Mouse (Mus musculus) hindbrain, postnatal 0 days (tissue): ENCODE data around the gene Colq. TPM values are rescaled to one million over a fixed set of nuclear protein-coding genes. Genes with fewer than 3 reads are reported as not detected.

Source experiments
- ATAC-seq: fragments of 200-750 bp; cut with Nextera tagmentation; 2 replicates; pipeline ENCODE4 v1.8.0; 2017; ENCODE audit warnings: mild to moderate bottlenecking, moderate TSS enrichment, moderate library complexity
- DNase-seq: peaks from one replicate; pipeline ENCODE4 v3.0.0-alpha.2; 2015; ENCODE audit warnings: low spot score
- H3K27ac ChIP-seq: fragments of 300-500 bp; sonication (generic); 2 replicates; pipeline ENCODE4 v1.5.1; 2014; ENCODE audit warnings: mild to moderate bottlenecking
- H3K27me3 ChIP-seq: fragments of 300-500 bp; sonication (generic); 2 replicates; pipeline ENCODE4 v1.6.1; 2014; ENCODE audit warnings: low read length, mixed read lengths; ENCODE audit not compliant: insufficient read depth
- H3K36me3 ChIP-seq: fragments of 300-500 bp; sonication (generic); 2 replicates; pipeline ENCODE4 v1.6.1; 2014; ENCODE audit warnings: low read length, mixed read lengths; ENCODE audit not compliant: insufficient read depth
- H3K4me1 ChIP-seq: fragments of 300-500 bp; sonication (generic); 2 replicates; pipeline ENCODE4 v1.6.1; 2014; ENCODE audit warnings: antibody characterized with exemption, low read length, mixed read lengths; ENCODE audit not compliant: insufficient read depth
- H3K4me2 ChIP-seq: fragments of 300-500 bp; sonication (generic); 2 replicates; pipeline ENCODE4 v1.6.1; 2014; ENCODE audit warnings: low read depth, mild to moderate bottlenecking, low read length, moderate library complexity, mixed read lengths
- H3K4me3 ChIP-seq: fragments of 300-500 bp; sonication (generic); 2 replicates; pipeline ENCODE4 v1.5.1; 2014; ENCODE audit warnings: low read length
- H3K9ac ChIP-seq: fragments of 300-500 bp; sonication (generic); replicated peaks from 2 replicates; pipeline ENCODE4 v1.6.1; 2014; ENCODE audit warnings: mild to moderate bottlenecking, low read length, moderate library complexity, mixed read lengths
- H3K9me3 ChIP-seq: fragments of 300-500 bp; sonication (generic); 2 replicates; pipeline ENCODE4 v1.6.1; 2016; ENCODE audit warnings: low read length, mixed read lengths
- CTCF ChIP-seq: IDR thresholded peaks from 2 replicates; pipeline ENCODE4 v1.5.1; 2016; ENCODE audit warnings: antibody characterized with exemption, control low read depth, low read depth
- WGBS: fragments of 180-500 bp; shearing (Covaris S2); extraction: QIAGEN DNeasy Blood & Tissue Kit; methylation state at CpG from one replicate; pipeline ENCODE4 v1.1.7; 2014; 5-methylcytosine and 5-hydroxymethylcytosine counted together
- polyA plus RNA-seq: library from polyadenylated mRNA; unstranded; fragments of >200 nt; fragmentation: Nextera tagmentation; extraction: Ambion mirVana; gene quantifications from 2 replicates; pipeline ENCODE4 v1.2.1, GENCODE M21; 2015
- total RNA-seq: library from RNA; depleted of rRNA; stranded (reverse); fragments of >200 nt; gene quantifications from 2 replicates; pipeline ENCODE4 v1.2.3, GENCODE M21; 2014

The Colq gene
- total and polyA plus RNA-seq, 2 experiments from 2014 or later = 0.63 to 0.80 TPM

DNA sequence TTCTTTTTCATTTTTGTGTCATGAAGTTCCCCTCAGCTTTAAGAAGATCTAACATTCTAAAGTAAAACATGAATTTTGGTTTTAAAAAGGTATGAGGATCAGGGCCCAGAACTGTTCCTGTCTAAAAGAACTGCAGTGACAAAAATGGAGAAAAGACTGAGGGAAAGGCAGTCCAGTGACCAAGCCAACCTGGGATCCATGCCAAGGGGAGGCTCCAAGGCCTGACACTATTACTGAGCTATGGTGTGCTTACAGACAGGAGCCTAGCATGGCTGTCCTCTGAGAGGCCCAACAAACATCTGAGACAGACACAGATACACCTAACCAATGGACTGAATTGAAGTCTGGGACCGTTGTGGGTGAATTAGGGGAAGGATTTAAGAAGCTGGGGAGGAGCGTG lies 81.2 kb downstream of the Colq start:
- 96% methylated on average over 2 of the region's 2 CpGs for WGBS
- Histone ChIP-seq H3K4me2 (no peak overlapping the region), H3K4me1 (no peaks in the 10 kb centered on the region), H3K27ac (no peak overlapping the region), H3K9me3 (no peaks in the 10 kb centered on the region), H3K27me3 (no peaks in the 10 kb centered on the region), H3K36me3 (peaks cover 42% of the 10 kb centered on the region), H3K4me3 (no peak overlapping the region), H3K9ac (no peak overlapping the region)
- peak; percentile 49 for DNase-seq
- no peak for ATAC-seq
- TF ChIP-seq CTCF = no peak

DNA sequence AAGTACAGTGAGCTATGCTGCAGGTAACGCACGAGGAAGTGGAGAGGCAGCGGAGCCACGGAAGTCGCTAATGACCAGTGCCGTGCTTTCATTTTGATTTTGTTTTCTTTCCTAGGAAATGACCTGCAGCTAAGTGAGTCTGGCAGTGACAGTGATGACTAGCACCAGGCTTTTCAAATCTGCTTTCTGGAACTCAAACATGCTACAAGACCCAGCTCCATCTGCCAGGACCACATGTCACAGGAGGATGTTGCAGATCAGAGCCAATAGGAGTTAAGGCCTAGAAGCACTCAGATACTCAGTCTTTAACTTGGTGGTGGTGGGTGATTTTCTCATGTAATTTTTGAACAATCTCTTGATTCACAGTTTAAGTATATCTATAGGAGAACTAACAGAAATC lies 84.7 kb downstream of the Colq start:
- no peak for TF ChIP-seq CTCF
- Histone ChIP-seq H3K9me3 (no peaks in the 10 kb centered on the region), H3K27ac (no peak overlapping the region), H3K4me2 (no peak overlapping the region), H3K27me3 (no peaks in the 10 kb centered on the region), H3K36me3 (peaks cover 70% of the 10 kb centered on the region), H3K4me1 (no peaks in the 10 kb centered on the region), H3K4me3 (no peak overlapping the region), H3K9ac (no peak overlapping the region)
- no peak for DNase-seq
- WGBS = 95% methylated on average over 6 of the region's 6 CpGs
- no peak for ATAC-seq

DNA sequence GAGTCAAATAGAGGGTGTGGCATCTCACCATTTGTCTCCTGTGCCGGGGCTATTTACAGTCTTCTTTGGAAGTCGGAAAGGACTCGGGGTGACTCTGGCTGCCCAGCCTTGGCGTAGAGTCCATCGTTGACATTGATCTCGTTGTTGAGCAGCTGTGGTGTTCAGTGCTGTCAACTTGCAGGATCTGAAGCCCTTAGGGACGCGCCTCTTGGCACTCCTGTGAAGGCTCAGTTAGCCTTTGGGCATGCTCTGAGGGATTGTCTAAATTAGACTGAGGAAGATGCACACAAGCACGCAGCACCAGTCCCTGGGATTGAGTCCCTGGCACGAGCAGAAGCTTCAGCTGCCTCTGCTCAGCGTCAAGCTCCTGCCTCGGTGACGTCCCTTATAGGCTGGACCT lies 87.7 kb downstream of the Colq start:
- H3K9ac ChIP-seq = no peak overlapping the region
- no peak for ATAC-seq
- TF ChIP-seq CTCF = no peak
- no peaks in the 10 kb centered on the region for H3K9me3 ChIP-seq
- H3K36me3 ChIP-seq = peaks cover 62% of the 10 kb centered on the region
- no peaks in the 10 kb centered on the region for H3K27me3 ChIP-seq
- WGBS = 89% methylated on average over 13 of the region's 13 CpGs
- H3K4me2 ChIP-seq = no peak overlapping the region
- no peak overlapping the region for H3K4me3 ChIP-seq
- H3K4me1 ChIP-seq = no peaks in the 10 kb centered on the region
- no peak for DNase-seq
- no peak overlapping the region for H3K27ac ChIP-seq

GRCm38 (mm10) chr14:31499526-31499925 lies 91.6 kb downstream of the Colq start:
- Histone ChIP-seq H3K4me1 (peaks cover 11% of the 10 kb centered on the region), H3K36me3 (peaks cover 31% of the 10 kb centered on the region), H3K9me3 (no peaks in the 10 kb centered on the region), H3K27ac (no peak overlapping the region), H3K27me3 (no peaks in the 10 kb centered on the region), H3K9ac (no peak overlapping the region), H3K4me3 (no peak overlapping the region), H3K4me2 (no peak overlapping the region)
- WGBS = 85% methylated on average over 1 of the region's 1 CpGs
- ATAC-seq = no peak
- no peak for TF ChIP-seq CTCF
- no peak for DNase-seq

DNA sequence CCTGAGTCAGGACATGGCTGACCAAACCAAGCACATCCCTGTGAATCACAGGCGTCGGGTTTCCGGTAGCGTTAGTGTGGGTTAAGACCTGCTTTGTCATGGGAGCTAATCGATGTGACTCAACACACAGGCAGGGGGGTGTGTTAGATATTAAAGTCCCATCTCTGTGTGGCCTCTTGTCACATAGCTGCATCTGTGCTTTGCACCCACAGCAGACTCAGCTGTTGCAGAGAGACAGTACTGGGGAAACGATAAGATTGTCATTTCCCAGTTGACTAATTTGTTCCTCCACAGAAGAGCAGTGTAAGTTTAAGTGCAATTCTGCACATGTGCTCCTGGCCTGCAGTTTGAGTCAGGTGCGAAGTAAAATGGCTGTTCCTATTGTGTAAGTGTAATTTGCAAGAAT lies 94.9 kb downstream of the Colq start:
- DNase-seq (no peak), ATAC-seq (no peak)
- TF ChIP-seq CTCF = no peak
- Histone ChIP-seq H3K4me2 (peak overlapping the region; percentile 79), H3K9ac (peak overlapping the region; percentile 86), H3K36me3 (peaks cover 15% of the 10 kb centered on the region; the same call in 1 of the 2 replicates), H3K27ac (no peak overlapping the region), H3K4me3 (peak overlapping the region; percentile 91), H3K27me3 (no peaks in the 10 kb centered on the region), H3K4me1 (peaks cover 19% of the 10 kb centered on the region), H3K9me3 (no peaks in the 10 kb centered on the region)
- WGBS = 43% methylated on average over 7 of the region's 7 CpGs

DNA sequence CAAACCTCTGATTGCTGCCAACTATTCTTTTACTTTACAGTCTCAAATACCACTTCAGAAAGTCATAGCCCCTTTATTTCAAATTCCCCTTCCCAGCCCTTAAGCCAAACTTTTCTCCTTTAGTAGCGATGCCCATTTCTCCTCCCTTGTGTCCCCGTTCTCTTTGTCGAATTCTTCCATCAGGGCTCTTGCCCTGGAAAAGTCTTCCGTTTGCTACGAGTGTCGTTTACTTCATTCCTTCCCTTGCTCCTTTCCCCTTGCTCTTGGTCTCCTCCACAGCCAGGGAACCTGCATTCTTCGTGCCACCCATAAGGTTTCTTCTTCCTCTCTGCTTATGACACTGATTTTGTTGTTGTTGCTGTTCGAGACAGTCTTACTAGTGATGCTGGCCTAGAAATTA lies 95.6 kb downstream of the Colq start:
- peak overlapping the region; percentile 87 for H3K27ac ChIP-seq
- H3K27me3 ChIP-seq = no peaks in the 10 kb centered on the region
- peak overlapping the region; percentile 79 for H3K4me2 ChIP-seq
- DNase-seq (no peak), ATAC-seq (no peak)
- TF ChIP-seq CTCF = no peak
- no peaks in the 10 kb centered on the region for H3K9me3 ChIP-seq
- peaks cover 19% of the 10 kb centered on the region for H3K4me1 ChIP-seq
- 3% methylated on average over 8 of the region's 8 CpGs for WGBS
- peak overlapping the region; percentile 86 for H3K9ac ChIP-seq
- peaks cover 15% of the 10 kb centered on the region; the same call in 1 of the 2 replicates for H3K36me3 ChIP-seq
- H3K4me3 ChIP-seq = peak overlapping the region; percentile 91

DNA sequence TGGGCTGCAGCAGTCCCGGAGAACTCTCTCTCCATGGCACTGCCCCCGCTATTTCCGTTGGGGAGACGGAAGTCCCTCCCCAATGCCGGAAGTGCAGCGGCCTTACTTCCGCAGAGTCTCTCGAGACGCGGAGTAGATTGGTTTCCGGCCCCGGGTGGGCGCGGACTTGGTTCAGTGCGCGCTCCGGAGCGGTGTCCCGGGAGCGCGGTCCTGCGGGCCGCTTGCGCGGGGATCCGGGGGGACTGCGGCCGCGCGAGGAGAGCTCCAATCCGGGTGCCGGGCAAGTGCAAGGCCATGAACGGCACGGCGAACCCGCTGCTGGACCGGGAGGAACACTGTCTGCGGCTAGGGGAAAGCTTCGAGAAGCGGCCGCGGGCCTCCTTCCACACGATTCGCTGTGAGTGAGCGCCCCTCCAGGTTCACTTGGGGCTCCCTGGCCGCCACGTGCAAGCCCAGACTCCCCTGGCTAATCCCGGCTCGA lies 96.1 kb downstream of the Colq start, which contains the start of gene Mettl6:
TSS of gene Mettl6 (minus strand) at position 66 of the 481 bp plus-strand sequence.
- peak within 1 kb of the TSS; percentile 91 for H3K4me3 ChIP-seq
- H3K36me3 ChIP-seq = peaks cover 14% of the 10 kb centered on the region; the same call in 1 of the 2 replicates
- peak; percentile 97 for ATAC-seq
- no peak for TF ChIP-seq CTCF
- H3K9ac ChIP-seq = peak within 1 kb of the TSS; percentile 86
- H3K4me2 ChIP-seq = peak within 1 kb of the TSS; percentile 79
- H3K27me3 ChIP-seq = no peaks in the 10 kb centered on the region
- no peaks in the 10 kb centered on the region for H3K9me3 ChIP-seq
- 0% methylated on average over 49 of the region's 49 CpGs for WGBS
- peak within 1 kb of the TSS; percentile 87 for H3K27ac ChIP-seq
- DNase-seq = peak; percentile 96
- peaks cover 19% of the 10 kb centered on the region for H3K4me1 ChIP-seq
